Mouse (Mus musculus): ENCODE measurements around the gene Ak2. TPM values are rescaled to one million over a fixed set of nuclear protein-coding genes. Genes with fewer than 3 reads are reported as not detected.

Ak2 gene
- polyA plus RNA-seq, 1 experiment from 2014 or later: 171 TPM

- Histone ChIP-seq H3K4me2 (replicated peaks; ENCODE audit: low read depth, low read length) (no peak overlapping the region), H3K4me3 (ENCODE audit: low read length) (no peak overlapping the region), H3K27me3 (ENCODE audit: control insufficient read depth, insufficient read depth, low read length) (no peaks in the 10 kb centered on the region), H3K4me1 (ENCODE audit: control insufficient read depth, insufficient read depth, low read length) (peaks cover 8% of the 10 kb centered on the region), H3K27ac (ENCODE audit: low read depth, low read length) (no peak overlapping the region), H3K9ac (ENCODE audit: low read depth, low read length) (no peak overlapping the region), H3K9me3 (ENCODE audit: control insufficient read depth, low read length) (no peaks in the 10 kb centered on the region), H3K36me3 (ENCODE audit: control insufficient read depth, insufficient read depth, low read length) (no peaks in the 10 kb centered on the region)
- WGBS: 82% methylated on average over 6 of the region's 6 CpGs
- ATAC-seq (ENCODE audit: low FRiP score, low TSS enrichment): no peak
Observed at GRCm38 (mm10) chr4:129023884-129024283, 32.1 kb downstream of the Ak2 start.

GRCm38 (mm10) chr4:129024775-129025174 is 33.0 kb downstream of the Ak2 start:
- Histone ChIP-seq H3K36me3 (ENCODE audit: control insufficient read depth, insufficient read depth, low read length) (no peaks in the 10 kb centered on the region), H3K9me3 (ENCODE audit: control insufficient read depth, low read length) (no peaks in the 10 kb centered on the region), H3K9ac (ENCODE audit: low read depth, low read length) (no peak overlapping the region), H3K27me3 (ENCODE audit: control insufficient read depth, insufficient read depth, low read length) (no peaks in the 10 kb centered on the region), H3K4me3 (ENCODE audit: low read length) (no peak overlapping the region), H3K4me2 (replicated peaks; ENCODE audit: low read depth, low read length) (no peak overlapping the region), H3K27ac (ENCODE audit: low read depth, low read length) (no peak overlapping the region), H3K4me1 (ENCODE audit: control insufficient read depth, insufficient read depth, low read length) (peaks cover 8% of the 10 kb centered on the region)
- 0 out of 2 replicates have a peak, but pooled peaks have one; percentile 35 for ATAC-seq (ENCODE audit: low FRiP score, low TSS enrichment)
- WGBS: 56% methylated on average over 6 of the region's 6 CpGs

- Histone ChIP-seq H3K36me3 (ENCODE audit: control insufficient read depth, insufficient read depth, low read length) (no peaks in the 10 kb centered on the region), H3K27ac (ENCODE audit: low read depth, low read length) (no peak overlapping the region), H3K9me3 (ENCODE audit: control insufficient read depth, low read length) (no peaks in the 10 kb centered on the region), H3K4me3 (ENCODE audit: low read length) (no peak overlapping the region), H3K9ac (ENCODE audit: low read depth, low read length) (no peak overlapping the region; the same call in 1 of the 2 replicates), H3K27me3 (ENCODE audit: control insufficient read depth, insufficient read depth, low read length) (no peaks in the 10 kb centered on the region), H3K4me1 (ENCODE audit: control insufficient read depth, insufficient read depth, low read length) (no peaks in the 10 kb centered on the region), H3K4me2 (replicated peaks; ENCODE audit: low read depth, low read length) (no peak overlapping the region)
- WGBS: 91% methylated on average over 3 of the region's 3 CpGs
- no peak for ATAC-seq (ENCODE audit: low FRiP score, low TSS enrichment)
Observed at GRCm38 (mm10) chr4:129025707-129026106, 33.9 kb downstream of the Ak2 start.

GRCm38 (mm10) chr4:129030746-129031145 is 39.0 kb downstream of the Ak2 start:
- WGBS: 90% methylated on average over 4 of the region's 4 CpGs
- Histone ChIP-seq H3K9me3 (ENCODE audit: control insufficient read depth, low read length) (no peaks in the 10 kb centered on the region), H3K36me3 (ENCODE audit: control insufficient read depth, insufficient read depth, low read length) (no peaks in the 10 kb centered on the region), H3K27ac (ENCODE audit: low read depth, low read length) (no peak overlapping the region), H3K9ac (ENCODE audit: low read depth, low read length) (no peak overlapping the region), H3K4me1 (ENCODE audit: control insufficient read depth, insufficient read depth, low read length) (peaks cover 17% of the 10 kb centered on the region), H3K4me2 (replicated peaks; ENCODE audit: low read depth, low read length) (no peak overlapping the region), H3K27me3 (ENCODE audit: control insufficient read depth, insufficient read depth, low read length) (no peaks in the 10 kb centered on the region), H3K4me3 (ENCODE audit: low read length) (no peak overlapping the region)
- ATAC-seq (ENCODE audit: low FRiP score, low TSS enrichment): no peak

GRCm38 (mm10) chr4:129031408-129031965 is 39.7 kb downstream of the Ak2 start:
- no peak overlapping the region for H3K4me3 ChIP-seq (ENCODE audit: low read length)
- no peak overlapping the region for H3K9ac ChIP-seq (ENCODE audit: low read depth, low read length)
- H3K36me3 ChIP-seq (ENCODE audit: control insufficient read depth, insufficient read depth, low read length): no peaks in the 10 kb centered on the region
- no peak overlapping the region for H3K4me2 ChIP-seq (replicated peaks; ENCODE audit: low read depth, low read length)
- peaks cover 17% of the 10 kb centered on the region for H3K4me1 ChIP-seq (ENCODE audit: control insufficient read depth, insufficient read depth, low read length)
- H3K27ac ChIP-seq (ENCODE audit: low read depth, low read length): no peak overlapping the region
- H3K27me3 ChIP-seq (ENCODE audit: control insufficient read depth, insufficient read depth, low read length): no peaks in the 10 kb centered on the region
- 84% methylated on average over 8 of the region's 8 CpGs for WGBS
- no peaks in the 10 kb centered on the region for H3K9me3 ChIP-seq (ENCODE audit: control insufficient read depth, low read length)
- ATAC-seq (ENCODE audit: low FRiP score, low TSS enrichment): no peak

GRCm38 (mm10) chr4:129032133-129032962 is 40.6 kb downstream of the Ak2 start:
- H3K4me1 ChIP-seq (ENCODE audit: control insufficient read depth, insufficient read depth, low read length): peaks cover 17% of the 10 kb centered on the region
- H3K9me3 ChIP-seq (ENCODE audit: control insufficient read depth, low read length): no peaks in the 10 kb centered on the region
- 65% methylated on average over 11 of the region's 11 CpGs for WGBS
- no peak overlapping the region for H3K9ac ChIP-seq (ENCODE audit: low read depth, low read length)
- no peaks in the 10 kb centered on the region for H3K27me3 ChIP-seq (ENCODE audit: control insufficient read depth, insufficient read depth, low read length)
- no peak overlapping the region for H3K4me2 ChIP-seq (replicated peaks; ENCODE audit: low read depth, low read length)
- H3K27ac ChIP-seq (ENCODE audit: low read depth, low read length): peak overlapping the region; percentile 39; the same call in 1 of the 2 replicates
- no peak for ATAC-seq (ENCODE audit: low FRiP score, low TSS enrichment)
- no peak overlapping the region for H3K4me3 ChIP-seq (ENCODE audit: low read length)
- H3K36me3 ChIP-seq (ENCODE audit: control insufficient read depth, insufficient read depth, low read length): no peaks in the 10 kb centered on the region

- Histone ChIP-seq H3K27me3 (ENCODE audit: control insufficient read depth, insufficient read depth, low read length) (no peaks in the 10 kb centered on the region), H3K4me1 (ENCODE audit: control insufficient read depth, insufficient read depth, low read length) (peaks cover 17% of the 10 kb centered on the region), H3K9ac (ENCODE audit: low read depth, low read length) (no peak overlapping the region), H3K36me3 (ENCODE audit: control insufficient read depth, insufficient read depth, low read length) (no peaks in the 10 kb centered on the region), H3K4me2 (replicated peaks; ENCODE audit: low read depth, low read length) (0 out of 2 replicates have a peak overlapping the region, but pooled peaks have one; percentile 0), H3K9me3 (ENCODE audit: control insufficient read depth, low read length) (no peaks in the 10 kb centered on the region), H3K27ac (ENCODE audit: low read depth, low read length) (peak overlapping the region; percentile 39; the same call in 1 of the 2 replicates), H3K4me3 (ENCODE audit: low read length) (no peak overlapping the region)
- peak; percentile 88 for ATAC-seq (ENCODE audit: low FRiP score, low TSS enrichment)
- WGBS: 23% methylated on average over 17 of the region's 17 CpGs
Observed at GRCm38 (mm10) chr4:129032963-129033951, 41.5 kb downstream of the Ak2 start.

GRCm38 (mm10) chr4:129034224-129034623 is 42.5 kb downstream of the Ak2 start:
- Histone ChIP-seq H3K27me3 (ENCODE audit: control insufficient read depth, insufficient read depth, low read length) (no peaks in the 10 kb centered on the region), H3K9ac (ENCODE audit: low read depth, low read length) (no peak overlapping the region), H3K4me3 (ENCODE audit: low read length) (no peak overlapping the region), H3K9me3 (ENCODE audit: control insufficient read depth, low read length) (no peaks in the 10 kb centered on the region), H3K36me3 (ENCODE audit: control insufficient read depth, insufficient read depth, low read length) (no peaks in the 10 kb centered on the region), H3K4me1 (ENCODE audit: control insufficient read depth, insufficient read depth, low read length) (peaks cover 17% of the 10 kb centered on the region), H3K27ac (ENCODE audit: low read depth, low read length) (no peak overlapping the region), H3K4me2 (replicated peaks; ENCODE audit: low read depth, low read length) (no peak overlapping the region)
- 90% methylated on average over 3 of the region's 3 CpGs for WGBS
- no peak for ATAC-seq (ENCODE audit: low FRiP score, low TSS enrichment)

Measured in kidney, embryonic 14.5 days (tissue).